ENCODE assay signal across 13 mouse cellular contexts in the genomic region with DNA sequence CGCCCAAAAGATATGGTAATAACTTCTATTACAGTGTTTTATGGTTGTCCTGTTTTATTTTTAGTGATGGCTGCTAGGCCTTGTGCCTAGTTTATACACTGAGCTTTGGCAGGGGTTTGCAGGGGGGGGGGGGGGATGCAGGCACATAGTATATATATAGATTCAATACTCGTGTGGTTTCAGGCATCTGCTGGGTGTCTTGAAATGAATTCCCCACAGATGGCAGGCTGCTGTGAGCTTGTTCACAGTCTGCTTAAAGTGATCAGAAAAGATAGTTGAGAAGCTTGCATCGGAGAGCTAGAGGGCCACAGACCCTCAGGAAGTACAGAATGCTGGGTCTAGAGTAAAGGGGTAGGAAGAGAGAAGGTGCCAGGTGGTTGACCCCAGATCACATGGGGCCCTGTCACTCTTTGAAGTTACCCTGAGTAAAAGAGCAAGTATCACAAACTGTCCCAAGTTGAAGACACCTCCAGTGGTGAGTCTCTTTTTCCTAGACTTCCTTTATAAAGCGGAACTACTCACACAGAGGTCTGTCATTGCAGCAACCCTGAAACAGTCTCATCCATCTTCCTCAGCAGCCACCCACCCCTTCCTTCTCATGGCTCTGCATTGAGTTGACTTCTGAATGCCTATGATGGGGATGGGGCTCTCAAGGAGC. TPM values are rescaled to one million over a fixed set of nuclear protein-coding genes. Genes with fewer than 3 reads are reported as not detected.
A peak's percentile ranks its signal among the peaks of the same experiment; 100 is the strongest.
DNase-seq lines count a peak whose midpoint lies in the region; ATAC-seq and TF ChIP-seq lines count a peak whose summit lies in the region.
"Had no signal": no experiment of that assay in that cellular context is flagged by ENCODE, and none has a peak within 500 bp of the region (broad histone marks: within the 10 kb centered on the region; RNA-seq: fewer than 3 reads in every experiment).

No protein-coding gene starts in this region.

- no peak for DNase-seq in spleen, adult 2 months (ENCODE audit: low read depth in 1 of 2, low spot score in 2 of 2)
- DNase-seq in spleen, postnatal 14 days (ENCODE audit: low spot score in 2 of 2) = no peak
- peak; percentile 74 to 78 for DNase-seq in frontal cortex, adult 2 months (ENCODE audit: extremely low spot score in 1 of 2, low spot score in 1 of 2)
- peak; percentile 14 to 23 for DNase-seq in thymus, postnatal 36 days
- no peak for DNase-seq in adrenal gland, adult 18-20 months (ENCODE audit: low spot score in 2 of 2)
- DNase-seq in heart, postnatal 14 days = no peak
- DNase-seq: adrenal gland, postnatal 10 days; cerebellum, postnatal 10 days; gastrocnemius, postnatal 14 days; heart, postnatal 10 days; midbrain, embryonic 14.5 days had no signal

- intact Hi-C loops in heart, postnatal 14 days (cut with DNase I) = no loop called here

- H3K4me1 ChIP-seq in spleen, adult 2 months (ENCODE audit: control insufficient read depth, insufficient read depth, insufficient read length) = peaks cover 22% of the 10 kb centered on the region

- no peaks in the 10 kb centered on the region for H3K36me3 ChIP-seq in spleen, adult 2 months (ENCODE audit: control insufficient read depth, insufficient read depth, low read length)

- H3K27me3 ChIP-seq in spleen, adult 2 months (ENCODE audit: control insufficient read depth, insufficient read depth, low read length) = no peaks in the 10 kb centered on the region

- ATAC-seq in neutrophil, adult 5-6 weeks (ENCODE audit: extremely low read depth, insufficient number of reproducible peaks, low FRiP score, poor library complexity, severe bottlenecking) = peak; percentile 48
- ATAC-seq: intestine, postnatal 0 days had no signal

- no peak overlapping the region for H3K4me3 ChIP-seq in spleen, adult 2 months (ENCODE audit: extremely low read depth, insufficient read depth, insufficient read length)

- WGBS in spleen, adult 2 months = 28% methylated on average over 4 of the region's 4 CpGs

- peak overlapping the region; percentile 64 for H3K27ac ChIP-seq in spleen, adult 2 months (ENCODE audit: insufficient read depth, low read length)

- no peak for TF ChIP-seq POLR2A in spleen, adult 2 months (IDR thresholded peaks at IDR 0.05; ENCODE audit: low read depth, low read length)

- TF ChIP-seq CTCF in spleen, adult 2 months (IDR thresholded peaks at IDR 0.05; ENCODE audit: extremely low read depth, insufficient read depth, insufficient read length, insufficient replicate concordance) = no peak

RNA-seq across cellular contexts. Expression of a gene that starts 24.4 kb away (rescaled TPM):
- polyA plus RNA-seq in spleen, adult 2 months (2012; rRNA removed) = 26.3 and 34.1 TPM in 2 replicates
- 7.4 and 10.1 TPM in 2 replicates for polyA plus RNA-seq in frontal cortex, adult 2 months (2012; rRNA removed)
- total RNA-seq in neutrophil, adult 5-6 weeks (2017) = 22.3 and 23.0 TPM in 2 replicates
- total RNA-seq in adrenal gland, adult 18-20 months (2021) = 1 to 10 TPM; 2.1 to 4.3 TPM
- 1 to 10 TPM in 1 of 2 experiments, under 1 TPM in 1; 0.46 to 1.1 TPM for total RNA-seq in heart, postnatal 14 days (2021)

RNA-seq across cellular contexts. Expression of a gene that starts 31.8 kb away (rescaled TPM):
- 5.2 TPM in 2 replicates for polyA plus RNA-seq in spleen, adult 2 months (2012; rRNA removed)
- 712 and 743 TPM in 2 replicates for polyA plus RNA-seq in frontal cortex, adult 2 months (2012; rRNA removed)
- 0.12 TPM in 1 of 2 replicates, not detected in the other for total RNA-seq in neutrophil, adult 5-6 weeks (2017)
- 1 to 10 TPM; 1.3 to 1.9 TPM for total RNA-seq in adrenal gland, adult 18-20 months (2021)
- total RNA-seq in heart, postnatal 14 days (2021) = 1 to 10 TPM; 1.9 to 2.0 TPM

RNA-seq across cellular contexts. Expression of a gene that starts 49.5 kb away (rescaled TPM):
- 420 and 586 TPM in 2 replicates for polyA plus RNA-seq in spleen, adult 2 months (2012; rRNA removed)
- 641 and 654 TPM in 2 replicates for polyA plus RNA-seq in frontal cortex, adult 2 months (2012; rRNA removed)
- total RNA-seq in neutrophil, adult 5-6 weeks (2017) = 155 and 160 TPM in 2 replicates
- 100 to 1,000 TPM in 1 of 2 experiments, 10 to 100 TPM in 1; 86.8 to 106 TPM for total RNA-seq in adrenal gland, adult 18-20 months (2021)
- 10 to 100 TPM; 47.6 to 64.6 TPM for total RNA-seq in heart, postnatal 14 days (2021)

Comparison
In these comparisons a context has a peak if more than half of its experiments do, and no peak if none do; other contexts are left out.
1. DNase-seq: peak in frontal cortex, adult 2 months (2 of 2) and thymus, postnatal 36 days (2 of 2); none in spleen, adult 2 months (0 of 2), spleen, postnatal 14 days (0 of 2), adrenal gland, adult 18-20 months (0 of 2) and heart, postnatal 14 days (0 of 2).